Mouse (Mus musculus) left cerebral cortex, postnatal 4 days (tissue): Measurements from ENCODE around the gene Irx5. TPM values are rescaled to one million over a fixed set of nuclear protein-coding genes. Genes with fewer than 3 reads are reported as not detected.

Experiments used
- DNase-seq: peaks from one replicate; pipeline ENCODE4 v3.0.0-alpha.2; 2022
- intact Hi-C: fragments of 180-260 bp; cut with DNase I; formaldehyde crosslinking; loops from one replicate; pipeline ENCODE4 v1.15.1; 2025
- total RNA-seq, 2 experiments: library from RNA; stranded (reverse); gene quantifications; 2 replicates each; pipeline ENCODE4 v1.2.3; 2021

The Irx5 gene
- total RNA-seq, 2 experiments from 2014 or later, result not detected

DNA sequence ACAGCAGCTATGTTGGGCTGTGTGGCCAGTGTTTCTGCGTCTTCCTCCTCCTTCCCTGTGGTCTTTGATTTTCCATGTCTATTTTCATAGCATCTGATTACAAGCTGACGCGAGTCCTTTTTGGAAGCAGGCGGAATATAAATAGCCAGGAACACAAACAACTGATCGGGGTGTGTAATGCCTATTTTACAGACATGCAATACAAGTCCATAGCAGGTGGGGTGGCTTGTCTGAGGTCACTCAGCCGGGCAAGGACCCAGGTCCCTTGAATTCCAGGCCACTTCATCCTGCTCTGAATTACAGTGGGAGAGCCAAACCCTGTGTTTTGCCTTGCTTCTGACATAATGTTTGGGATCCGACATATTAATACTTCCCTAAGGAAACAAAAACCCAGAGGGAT, 63.2 kb downstream of the Irx5 start:
- no peak for DNase-seq
- intact Hi-C loops, result no loop called here
